Mouse (Mus musculus) right cerebral cortex, postnatal 14 days (tissue): ENCODE measurements around the gene Dok5.

Experiments used
- DNase-seq: peaks from one replicate; pipeline ENCODE4 v3.0.0; 2022

Gene Dok5

GRCm38 (mm10) chr2:170738891-170739290 lies 7.3 kb downstream of the Dok5 start:
- DNase-seq = no peak

DNA sequence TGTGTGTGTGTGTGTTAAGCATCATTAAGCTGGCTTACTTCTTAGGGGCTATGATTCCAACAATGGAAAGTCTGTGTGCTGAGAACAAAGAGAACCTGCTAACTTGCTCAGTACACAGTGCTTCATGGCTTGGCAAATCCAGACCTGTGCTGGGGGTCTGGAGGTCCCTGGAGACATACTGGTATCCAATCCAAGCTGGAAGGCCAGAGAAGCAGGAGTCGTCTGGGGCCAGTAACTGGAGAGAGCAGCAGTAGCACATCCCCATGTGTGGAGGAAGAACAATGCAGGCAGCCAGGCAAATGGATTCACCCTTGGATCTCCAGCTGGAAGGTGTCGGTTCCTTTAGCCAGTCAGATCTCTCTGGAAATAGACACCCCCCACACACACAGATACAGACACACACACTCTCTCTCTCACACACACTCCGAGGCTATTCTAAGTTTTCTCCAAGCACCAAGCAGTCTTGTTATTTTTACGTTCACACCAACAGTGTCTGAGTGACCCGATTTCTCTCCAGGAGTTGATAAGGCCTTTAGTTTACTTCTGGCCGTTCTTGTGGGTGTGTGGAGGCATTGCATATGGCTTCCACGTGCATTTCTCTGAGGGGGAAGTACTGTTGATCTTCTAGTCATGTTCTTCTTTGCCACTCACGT lies 8.2 kb downstream of the Dok5 start:
- no peak for DNase-seq

GRCm38 (mm10) chr2:170743521-170743920 lies 11.9 kb downstream of the Dok5 start:
- no peak for DNase-seq

- no peak for DNase-seq
These were observed 17.3 kb downstream of the Dok5 start for GRCm38 (mm10) chr2:170748901-170749300.

DNA sequence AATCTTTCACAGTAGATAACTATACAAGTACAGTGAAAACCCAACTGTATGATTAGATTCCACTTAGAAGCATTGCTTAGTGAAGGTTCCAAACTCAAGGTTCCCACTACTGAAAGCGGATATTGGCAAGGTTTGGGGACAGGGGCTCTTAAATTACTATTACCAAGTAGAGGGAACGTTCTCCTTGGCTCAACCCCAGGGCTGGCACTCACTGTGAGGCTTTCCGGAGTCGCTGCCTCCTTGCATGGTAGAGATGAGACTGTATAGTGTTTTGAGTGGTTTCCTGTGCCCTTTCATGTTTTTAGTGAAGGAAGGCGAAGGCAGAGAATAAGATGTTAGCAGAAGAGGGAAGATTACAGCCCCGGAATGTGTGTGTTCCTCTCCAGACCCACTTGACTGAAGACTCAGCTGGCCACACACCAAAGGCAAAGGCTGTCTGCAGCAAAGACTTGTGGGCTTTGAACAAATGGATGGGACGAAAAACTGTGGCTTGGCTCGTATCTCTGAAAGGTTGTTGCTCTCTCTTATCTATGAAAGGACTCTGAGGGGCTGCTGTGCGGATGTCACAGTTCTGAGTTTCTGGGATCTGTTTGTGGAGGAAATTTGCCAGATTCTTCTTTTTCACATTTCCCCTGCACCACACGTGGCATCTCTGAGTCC lies 20.7 kb downstream of the Dok5 start:
- no peak for DNase-seq

GRCm38 (mm10) chr2:170755817-170756216 lies 24.2 kb downstream of the Dok5 start:
- DNase-seq = no peak

- no peak for DNase-seq
These were observed 25.1 kb downstream of the Dok5 start for GRCm38 (mm10) chr2:170756667-170757066.

DNA sequence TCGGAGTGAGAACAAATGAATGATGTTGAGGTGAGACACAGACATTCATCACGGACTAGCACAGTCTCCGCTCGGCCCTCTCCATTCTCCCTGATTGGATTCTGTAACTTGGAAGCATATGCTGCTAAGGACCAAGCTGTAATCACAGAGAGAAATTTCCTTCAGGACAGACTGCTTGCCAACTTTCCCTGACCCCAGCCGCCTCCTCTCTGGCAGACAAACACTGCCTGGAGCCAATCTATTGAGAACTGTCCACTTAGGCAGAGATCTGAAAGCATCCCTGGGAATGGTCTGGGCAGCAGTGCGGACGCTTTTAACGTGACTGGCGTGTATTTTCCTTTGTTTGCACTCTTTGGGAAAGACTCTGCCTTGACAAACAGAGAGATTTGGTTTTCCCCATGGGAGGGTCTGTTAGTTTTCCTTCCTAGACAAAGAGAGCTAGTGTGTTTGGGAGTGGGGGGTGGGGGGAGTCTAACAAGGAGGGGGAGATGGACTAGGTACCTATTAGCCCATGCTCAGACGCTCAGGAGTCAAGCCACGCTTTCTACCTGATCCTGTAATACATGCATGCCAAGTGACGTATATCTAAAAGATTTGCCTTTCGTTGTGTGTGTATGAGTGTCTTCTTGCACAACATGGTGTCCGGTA lies 25.7 kb downstream of the Dok5 start:
- DNase-seq = no peak

GRCm38 (mm10) chr2:170758201-170758600 lies 26.6 kb downstream of the Dok5 start:
- no peak for DNase-seq

DNA sequence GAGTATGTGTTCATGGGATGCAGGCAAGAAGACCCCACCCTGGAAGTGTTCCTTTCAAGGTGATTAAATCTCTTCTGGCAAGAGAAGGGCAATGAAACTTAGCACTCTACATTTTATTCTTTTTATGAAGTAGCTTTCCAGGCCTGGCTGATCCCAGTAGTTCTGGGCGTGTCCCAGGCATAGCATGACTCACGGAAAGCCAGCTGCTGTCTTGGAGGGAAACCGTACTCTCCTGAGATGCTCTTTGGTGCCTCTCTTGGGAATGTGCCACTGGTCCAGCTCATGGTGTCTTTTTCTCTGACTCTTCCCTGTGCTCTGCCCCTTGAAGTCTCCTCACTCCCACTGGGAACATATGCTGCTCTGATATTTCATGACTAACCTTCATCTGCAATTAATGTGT lies 33.1 kb downstream of the Dok5 start:
- DNase-seq = no peak

- DNase-seq = no peak
These were observed 35.6 kb downstream of the Dok5 start for GRCm38 (mm10) chr2:170767243-170767642.

- DNase-seq = no peak
These were observed 37.1 kb downstream of the Dok5 start for GRCm38 (mm10) chr2:170768699-170769098.

DNA sequence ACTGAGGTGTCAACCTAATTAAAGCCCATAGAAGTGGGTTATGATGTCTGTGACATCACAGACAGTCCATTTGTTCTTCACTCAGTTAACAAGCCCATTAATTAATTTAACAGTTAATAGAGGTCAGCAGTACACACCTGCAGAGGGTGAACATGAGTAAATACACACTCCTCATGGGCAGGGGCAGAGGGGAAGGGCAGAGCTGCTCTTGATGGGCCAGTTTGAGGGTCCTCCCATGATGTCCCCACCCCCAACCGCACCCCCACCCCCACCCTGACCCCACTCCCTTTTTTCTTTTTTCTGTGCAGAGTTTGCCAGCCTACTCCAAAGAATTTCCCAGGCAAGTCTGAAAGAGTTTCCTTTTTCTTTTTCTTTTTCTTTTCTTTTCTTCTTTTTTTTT lies 39.9 kb downstream of the Dok5 start:
- DNase-seq = no peak

DNA sequence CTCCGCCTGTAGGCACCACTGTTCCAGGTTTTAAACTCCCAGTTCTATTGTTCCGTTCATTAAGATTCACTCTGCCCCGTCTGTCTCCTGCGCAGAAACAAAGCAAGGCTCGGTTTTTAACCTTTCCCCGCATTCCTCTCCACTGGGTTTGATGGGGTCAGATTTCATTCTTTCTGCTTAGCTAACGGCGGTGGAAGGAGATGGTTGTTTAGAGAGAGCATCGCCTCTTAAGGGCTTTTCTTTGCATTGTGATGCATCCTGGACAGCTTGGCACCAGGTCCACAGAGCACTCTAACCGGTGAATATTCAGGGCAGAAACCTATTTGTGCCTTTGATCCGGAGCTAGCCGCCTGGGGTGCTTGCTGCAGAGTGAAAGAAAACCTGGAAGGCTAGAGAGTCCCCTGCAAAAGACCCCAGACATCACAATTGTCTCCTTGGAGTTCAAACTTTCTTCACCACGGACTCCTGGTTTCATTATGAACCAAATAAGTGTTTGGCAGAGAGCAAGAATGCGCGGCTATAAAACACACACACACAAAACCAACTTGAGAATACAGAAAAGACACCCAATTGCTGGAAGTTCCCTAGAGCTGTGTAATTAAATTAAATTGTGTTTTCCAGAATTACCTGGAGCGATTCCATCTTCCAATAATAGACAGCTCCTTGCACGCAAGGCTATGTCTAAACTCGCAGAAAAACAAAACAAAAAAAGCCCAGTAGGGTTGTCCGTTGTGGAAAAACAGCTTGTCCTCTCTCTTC lies 40.7 kb downstream of the Dok5 start:
- DNase-seq = no peak

GRCm38 (mm10) chr2:170772885-170773270 lies 41.3 kb downstream of the Dok5 start:
- DNase-seq = no peak

GRCm38 (mm10) chr2:170775577-170775976 lies 44.0 kb downstream of the Dok5 start:
- no peak for DNase-seq

GRCm38 (mm10) chr2:170776107-170776506 lies 44.5 kb downstream of the Dok5 start:
- DNase-seq = no peak

DNA sequence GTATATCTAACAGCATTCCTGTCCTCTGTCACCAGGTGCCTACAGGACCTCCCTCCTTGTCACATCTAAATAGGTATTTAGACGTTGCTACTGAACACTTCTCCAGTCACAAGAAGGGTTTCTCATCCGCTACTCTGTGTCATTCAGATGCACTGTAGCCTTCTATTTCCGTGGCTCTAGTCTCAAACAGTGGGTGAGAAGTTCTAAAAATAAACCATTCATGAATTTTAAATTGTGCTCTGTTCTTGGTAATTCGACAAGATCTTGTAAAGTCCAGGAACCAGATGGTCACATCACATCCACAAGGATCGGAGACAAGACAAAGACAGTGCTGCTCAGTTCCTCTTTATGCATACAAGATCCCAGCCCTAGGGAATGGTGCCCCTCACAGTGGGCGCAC lies 46.0 kb downstream of the Dok5 start:
- DNase-seq = no peak

DNA sequence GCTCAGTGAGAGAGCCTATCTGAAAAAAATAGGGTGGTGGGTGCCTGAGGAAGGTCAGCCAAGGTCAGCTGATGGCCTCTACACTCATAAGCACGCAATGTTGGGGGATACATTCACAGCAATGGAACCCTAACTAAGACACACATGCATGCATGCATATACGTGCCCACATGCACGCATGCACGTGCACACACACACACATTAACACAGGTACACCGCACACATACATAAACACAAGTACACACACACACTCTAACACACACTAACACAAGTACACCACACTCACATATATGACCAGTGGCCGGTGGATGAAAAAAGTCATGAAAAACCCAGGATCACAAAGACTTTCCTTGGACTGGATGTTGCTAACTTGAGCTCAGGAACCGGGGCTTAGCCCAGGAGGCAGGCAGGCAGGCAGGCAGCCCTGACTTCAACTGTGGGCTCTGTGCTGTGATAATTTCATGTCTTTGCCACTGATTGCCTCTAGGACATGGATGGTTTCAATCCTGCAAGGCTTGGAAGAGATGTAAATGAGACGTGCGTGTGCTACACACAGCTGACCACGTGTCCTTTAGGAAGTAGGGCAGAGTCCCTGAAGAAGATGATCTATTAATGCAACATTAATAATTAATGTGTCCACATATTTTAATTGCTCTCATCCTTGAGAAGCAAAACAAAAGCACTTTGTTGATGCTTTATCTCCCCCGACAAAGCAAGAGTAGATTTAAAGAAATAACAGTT lies 48.6 kb downstream of the Dok5 start:
- no peak for DNase-seq

- no peak for DNase-seq
These were observed 56.5 kb downstream of the Dok5 start for GRCm38 (mm10) chr2:170788101-170788500.

- no peak for DNase-seq
These were observed 59.9 kb downstream of the Dok5 start for GRCm38 (mm10) chr2:170791332-170792017.

DNA sequence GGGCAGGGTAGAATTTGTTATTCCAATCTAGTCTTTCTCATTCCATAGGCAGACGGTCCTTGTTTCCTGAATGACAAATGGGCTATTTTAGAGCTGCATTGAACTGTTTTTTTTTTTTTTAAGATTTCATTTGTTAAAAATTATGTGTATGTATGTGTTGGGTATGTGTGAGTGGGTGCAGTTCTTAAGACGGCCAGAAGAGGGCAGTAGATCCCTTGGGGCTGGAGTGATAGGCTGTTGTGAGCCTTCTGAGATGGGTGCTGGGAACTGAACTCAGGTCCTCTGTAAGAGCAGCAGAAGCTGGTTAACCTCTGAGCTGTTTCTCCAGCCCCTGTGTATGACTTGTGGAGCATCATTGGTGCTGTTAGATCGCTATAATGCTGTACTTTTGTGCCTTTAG lies 63.6 kb downstream of the Dok5 start:
- no peak for DNase-seq
